In the genomic region with DNA sequence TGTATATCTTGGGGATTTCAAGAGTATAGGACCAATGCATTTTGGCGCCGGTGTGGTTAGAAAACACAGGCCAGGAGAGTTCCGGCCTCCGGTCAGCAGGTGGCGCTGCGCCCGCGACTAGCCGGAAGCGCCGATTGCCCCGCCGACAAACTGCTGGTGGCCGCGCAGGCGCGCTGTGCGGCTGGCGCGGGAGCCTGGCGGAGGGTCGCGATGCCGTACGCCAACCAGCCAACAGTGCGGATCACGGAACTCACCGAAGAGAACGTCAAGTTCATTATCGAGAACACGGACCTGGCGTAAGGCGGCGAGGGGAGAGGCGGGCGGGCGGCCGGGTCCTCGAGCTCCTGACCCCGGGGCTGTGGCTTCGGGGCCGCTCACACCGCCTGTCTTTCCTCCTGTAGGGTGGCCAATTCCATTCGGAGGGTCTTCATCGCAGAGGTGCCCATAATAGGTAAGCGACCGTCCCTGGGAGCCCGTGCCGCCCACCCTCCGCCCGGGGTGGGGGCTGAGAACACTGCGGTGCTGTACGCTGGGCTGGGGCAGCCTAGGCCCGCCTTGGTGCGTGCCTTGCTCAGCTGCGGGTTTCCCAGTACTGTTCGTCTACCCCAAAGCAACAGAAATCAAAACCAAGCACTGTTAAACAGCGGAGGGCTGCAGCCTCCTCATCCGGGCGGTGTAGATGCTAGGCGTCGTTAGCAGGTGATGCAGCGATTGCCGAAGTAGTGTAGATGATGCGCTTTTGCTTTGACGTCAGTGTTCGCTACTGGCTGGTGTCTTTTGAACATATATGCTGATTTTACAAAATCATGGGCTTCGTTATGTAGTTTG, we compare ENCODE assay signal across 8 mouse cellular contexts. TPM values are rescaled to one million over a fixed set of nuclear protein-coding genes. Genes with fewer than 3 reads are reported as not detected.
A peak's percentile ranks its signal among the peaks of the same experiment; 100 is the strongest.
DNase-seq lines count a peak whose midpoint lies in the region; ATAC-seq and TF ChIP-seq lines count a peak whose summit lies in the region.

Polr2c (plus strand) TSS at position 105 of the 828 bp plus-strand sequence.

- peak; percentile 89 for ATAC-seq in forebrain, embryonic 14.5 days
- ATAC-seq in liver, postnatal 0 days: peak; percentile 85
- ATAC-seq in neural tube, embryonic 13.5 days (ENCODE audit: low read depth): peak; percentile 78

- H3K9ac ChIP-seq in ES-Bruce4 (ENCODE audit: low read depth, poor library complexity, severe bottlenecking): peak within 1 kb of the TSS; percentile 99
- H3K9ac ChIP-seq in forebrain, embryonic 14.5 days (ENCODE audit: low read length): peak within 1 kb of the TSS; percentile 93
- H3K9ac ChIP-seq in liver, postnatal 0 days (replicated peaks): peak within 1 kb of the TSS; percentile 94
- H3K9ac ChIP-seq in neural tube, embryonic 13.5 days: peak within 1 kb of the TSS; percentile 95

- H3K9me3 ChIP-seq in ES-Bruce4 (replicated peaks; ENCODE audit: control insufficient read depth, insufficient read depth, low read length, poor library complexity, severe bottlenecking): no peaks in the 10 kb centered on the region
- H3K9me3 ChIP-seq in forebrain, embryonic 14.5 days (replicated peaks; ENCODE audit: control insufficient read depth, low read length): no peaks in the 10 kb centered on the region
- H3K9me3 ChIP-seq in liver, postnatal 0 days (ENCODE audit: low read length): no peaks in the 10 kb centered on the region
- H3K9me3 ChIP-seq in neural tube, embryonic 13.5 days: no peaks in the 10 kb centered on the region

- H3K36me3 ChIP-seq in ES-Bruce4 (ENCODE audit: control insufficient read depth, insufficient read depth, low read length, poor library complexity, severe bottlenecking): peaks cover 33% of the 10 kb centered on the region
- peaks cover 44% of the 10 kb centered on the region for H3K36me3 ChIP-seq in forebrain, embryonic 14.5 days (ENCODE audit: control insufficient read depth, insufficient read depth, low read length)
- peaks cover 43% of the 10 kb centered on the region for H3K36me3 ChIP-seq in liver, postnatal 0 days (replicated peaks; ENCODE audit: insufficient read depth, low read length)
- H3K36me3 ChIP-seq in neural tube, embryonic 13.5 days: peaks cover 51% of the 10 kb centered on the region

- TF ChIP-seq EP300 in ES-Bruce4 (IDR thresholded peaks at IDR 0.05; ENCODE audit: insufficient read depth, low read depth, low read length): no peak
- TF ChIP-seq EP300 in liver, postnatal 0 days (IDR thresholded peaks at IDR 0.05; ENCODE audit: low read depth): no peak

- no peak for TF ChIP-seq POLR2A in ES-Bruce4 (IDR thresholded peaks at IDR 0.05; ENCODE audit: insufficient read depth, low read length)

- TF ChIP-seq CTCF in ES-Bruce4 (IDR thresholded peaks at IDR 0.05; ENCODE audit: low read depth, low read length): peak; percentile 73
- peak; percentile 96 for TF ChIP-seq CTCF in liver, postnatal 0 days (IDR thresholded peaks at IDR 0.05; ENCODE audit: low read depth)

- H3K4me3 ChIP-seq in ES-Bruce4 (ENCODE audit: low read depth, low read length): peak within 1 kb of the TSS; percentile 97
- H3K4me3 ChIP-seq in forebrain, embryonic 14.5 days (ENCODE audit: low read depth, low read length): peak within 1 kb of the TSS; percentile 83
- peak within 1 kb of the TSS; percentile 91 for H3K4me3 ChIP-seq in liver, postnatal 0 days (ENCODE audit: low read depth, low read length)
- H3K4me3 ChIP-seq in neural tube, embryonic 13.5 days: peak within 1 kb of the TSS; percentile 86

- WGBS in forebrain, embryonic 14.5 days: under 1% methylated on average over 68 of the region's 68 CpGs
- under 1% methylated on average over 68 of the region's 68 CpGs for WGBS in liver, postnatal 0 days (ENCODE audit: insufficient replicate concordance)
- WGBS in neural tube, embryonic 13.5 days: under 1% methylated on average over 68 of the region's 68 CpGs

- DNase-seq in cerebellum, adult 11 months: peak; percentile 92
- DNase-seq in forebrain, embryonic 14.5 days (ENCODE audit: low spot score): peak; percentile 92
- peak; percentile 94 to 96 for DNase-seq in heart, postnatal 14 days
- peak; percentile 89 for DNase-seq in layer of hippocampus, adult 11-12 months (ENCODE audit: low spot score)
- peak; percentile 93 for DNase-seq in liver, postnatal 0 days
- peak; percentile 58 for DNase-seq in telencephalon, adult 2 months (ENCODE audit: low read depth, low spot score)

- H3K27ac ChIP-seq in ES-Bruce4 (ENCODE audit: insufficient read depth, low read length): no peak within 1 kb of the TSS
- peak within 1 kb of the TSS; percentile 35 for H3K27ac ChIP-seq in forebrain, embryonic 14.5 days (ENCODE audit: low read depth, low read length)
- peak within 1 kb of the TSS; percentile 79 for H3K27ac ChIP-seq in liver, postnatal 0 days (ENCODE audit: low read depth)
- peak within 1 kb of the TSS; percentile 73 for H3K27ac ChIP-seq in neural tube, embryonic 13.5 days (replicated peaks)

- H3K27me3 ChIP-seq in ES-Bruce4 (ENCODE audit: control insufficient read depth, insufficient read depth, low read length, poor library complexity, severe bottlenecking): no peaks in the 10 kb centered on the region
- H3K27me3 ChIP-seq in forebrain, embryonic 14.5 days (replicated peaks; ENCODE audit: control insufficient read depth, insufficient read depth, low read length): no peaks in the 10 kb centered on the region
- no peaks in the 10 kb centered on the region for H3K27me3 ChIP-seq in liver, postnatal 0 days (ENCODE audit: insufficient read depth, low read length)
- H3K27me3 ChIP-seq in neural tube, embryonic 13.5 days: no peaks in the 10 kb centered on the region

- H3K4me2 ChIP-seq in forebrain, embryonic 14.5 days (ENCODE audit: low read length): peak within 1 kb of the TSS; percentile 72
- H3K4me2 ChIP-seq in liver, postnatal 0 days (ENCODE audit: low read depth, low read length): peak within 1 kb of the TSS; percentile 88
- H3K4me2 ChIP-seq in neural tube, embryonic 13.5 days: peak within 1 kb of the TSS; percentile 91

- no peaks in the 10 kb centered on the region for H3K4me1 ChIP-seq in ES-Bruce4 (ENCODE audit: control insufficient read depth, insufficient read depth, low read length)
- no peaks in the 10 kb centered on the region for H3K4me1 ChIP-seq in forebrain, embryonic 14.5 days (ENCODE audit: control insufficient read depth, insufficient read depth, low read length)
- no peaks in the 10 kb centered on the region; the same call in none of the 2 replicates for H3K4me1 ChIP-seq in liver, postnatal 0 days (ENCODE audit: insufficient read depth)
- H3K4me1 ChIP-seq in neural tube, embryonic 13.5 days (replicated peaks): peaks cover 19% of the 10 kb centered on the region

- intact Hi-C loops in heart, postnatal 14 days (cut with DNase I): no loop called here

RNA-seq across cellular contexts. Expression of gene Polr2c, which starts in this region (rescaled TPM):
- polyA plus RNA-seq in ES-Bruce4 (2011; ENCODE audit: insufficient read depth, insufficient read length, low read depth, missing spikeins): 134 and 150 TPM in 2 replicates
- polyA plus RNA-seq in forebrain, embryonic 14.5 days (2014; fragmentation: Nextera tagmentation; extraction: Ambion mirVana): 163 and 174 TPM in 2 replicates
- total RNA-seq in heart, postnatal 14 days (2021): 10 to 100 TPM; 65.4 to 65.8 TPM
- polyA plus RNA-seq in liver, postnatal 0 days (2015; fragmentation: Nextera tagmentation; extraction: Ambion mirVana): 50.6 and 52.1 TPM in 2 replicates
- polyA plus RNA-seq in neural tube, embryonic 13.5 days (2015; fragmentation: Nextera tagmentation; extraction: Ambion mirVana): 116 and 125 TPM in 2 replicates
